Mouse (Mus musculus) hindbrain, postnatal 0 days (tissue): Measurements from ENCODE around the gene Pigb. TPM values are rescaled to one million over a fixed set of nuclear protein-coding genes. Genes with fewer than 3 reads are reported as not detected.

ENCODE experiments used
- ATAC-seq: fragments of 200-750 bp; cut with Nextera tagmentation; 2 replicates; pipeline ENCODE4 v1.8.0; 2017; ENCODE audit warnings: mild to moderate bottlenecking, moderate TSS enrichment, moderate library complexity
- DNase-seq: peaks from one replicate; pipeline ENCODE4 v3.0.0-alpha.2; 2015; ENCODE audit warnings: low spot score
- H3K27ac ChIP-seq: fragments of 300-500 bp; sonication (generic); 2 replicates; pipeline ENCODE4 v1.5.1; 2014; ENCODE audit warnings: mild to moderate bottlenecking
- H3K27me3 ChIP-seq: fragments of 300-500 bp; sonication (generic); 2 replicates; pipeline ENCODE4 v1.6.1; 2014; ENCODE audit warnings: low read length, mixed read lengths; ENCODE audit not compliant: insufficient read depth
- H3K36me3 ChIP-seq: fragments of 300-500 bp; sonication (generic); 2 replicates; pipeline ENCODE4 v1.6.1; 2014; ENCODE audit warnings: low read length, mixed read lengths; ENCODE audit not compliant: insufficient read depth
- H3K4me1 ChIP-seq: fragments of 300-500 bp; sonication (generic); 2 replicates; pipeline ENCODE4 v1.6.1; 2014; ENCODE audit warnings: antibody characterized with exemption, low read length, mixed read lengths; ENCODE audit not compliant: insufficient read depth
- H3K4me2 ChIP-seq: fragments of 300-500 bp; sonication (generic); 2 replicates; pipeline ENCODE4 v1.6.1; 2014; ENCODE audit warnings: low read depth, mild to moderate bottlenecking, low read length, moderate library complexity, mixed read lengths
- H3K4me3 ChIP-seq: fragments of 300-500 bp; sonication (generic); 2 replicates; pipeline ENCODE4 v1.5.1; 2014; ENCODE audit warnings: low read length
- H3K9ac ChIP-seq: fragments of 300-500 bp; sonication (generic); replicated peaks from 2 replicates; pipeline ENCODE4 v1.6.1; 2014; ENCODE audit warnings: mild to moderate bottlenecking, low read length, moderate library complexity, mixed read lengths
- H3K9me3 ChIP-seq: fragments of 300-500 bp; sonication (generic); 2 replicates; pipeline ENCODE4 v1.6.1; 2016; ENCODE audit warnings: low read length, mixed read lengths
- CTCF ChIP-seq: IDR thresholded peaks from 2 replicates; pipeline ENCODE4 v1.5.1; 2016; ENCODE audit warnings: antibody characterized with exemption, control low read depth, low read depth
- WGBS: fragments of 180-500 bp; shearing (Covaris S2); extraction: QIAGEN DNeasy Blood & Tissue Kit; methylation state at CpG from one replicate; pipeline ENCODE4 v1.1.7; 2014; 5-methylcytosine and 5-hydroxymethylcytosine counted together
- polyA plus RNA-seq: library from polyadenylated mRNA; unstranded; fragments of >200 nt; fragmentation: Nextera tagmentation; extraction: Ambion mirVana; gene quantifications from 2 replicates; pipeline ENCODE4 v1.2.1, GENCODE M21; 2015
- total RNA-seq: library from RNA; depleted of rRNA; stranded (reverse); fragments of >200 nt; gene quantifications from 2 replicates; pipeline ENCODE4 v1.2.3, GENCODE M21; 2014

The Pigb gene
- total and polyA plus RNA-seq, 2 experiments from 2014 or later, result 8.9 to 16.4 TPM

GRCm38 (mm10) chr9:72996806-72997205 lies 43.4 kb downstream of the Pigb start:
- H3K4me3 ChIP-seq, result no peak overlapping the region
- WGBS, result 62% methylated on average over 7 of the region's 7 CpGs
- H3K36me3 ChIP-seq, result no peaks in the 10 kb centered on the region; the same call in 1 of the 2 replicates
- DNase-seq (no peak), ATAC-seq (no peak)
- no peak overlapping the region for H3K27ac ChIP-seq
- no peaks in the 10 kb centered on the region for H3K9me3 ChIP-seq
- TF ChIP-seq CTCF, result no peak
- H3K4me2 ChIP-seq, result no peak overlapping the region
- H3K4me1 ChIP-seq, result no peaks in the 10 kb centered on the region
- H3K9ac ChIP-seq, result no peak overlapping the region
- no peaks in the 10 kb centered on the region for H3K27me3 ChIP-seq

DNA sequence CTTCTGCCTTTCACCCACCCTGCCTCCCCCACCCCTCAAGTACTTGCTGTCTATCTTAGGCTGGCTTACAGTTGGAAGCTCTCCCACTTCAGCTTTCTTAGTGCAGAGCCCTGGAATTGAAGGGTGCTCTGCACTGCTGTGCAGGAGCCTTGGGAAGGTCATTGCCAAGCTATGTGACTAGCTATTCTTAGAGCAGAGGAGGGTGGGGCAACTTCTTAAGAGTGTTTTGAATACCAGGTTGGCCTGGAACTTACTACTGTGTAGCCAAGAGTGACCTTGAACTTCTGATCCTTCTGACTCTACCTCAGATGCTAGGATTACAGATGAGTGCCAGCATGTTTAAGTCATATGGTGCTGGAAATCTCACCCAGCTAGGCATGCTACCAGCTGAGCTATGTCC lies 44.0 kb downstream of the Pigb start:
- ATAC-seq (no peak), DNase-seq (no peak)
- Histone ChIP-seq H3K27me3 (no peaks in the 10 kb centered on the region), H3K4me1 (no peaks in the 10 kb centered on the region), H3K4me3 (no peak overlapping the region), H3K27ac (no peak overlapping the region), H3K9ac (no peak overlapping the region), H3K4me2 (no peak overlapping the region), H3K36me3 (no peaks in the 10 kb centered on the region), H3K9me3 (no peaks in the 10 kb centered on the region)
- no peak for TF ChIP-seq CTCF

DNA sequence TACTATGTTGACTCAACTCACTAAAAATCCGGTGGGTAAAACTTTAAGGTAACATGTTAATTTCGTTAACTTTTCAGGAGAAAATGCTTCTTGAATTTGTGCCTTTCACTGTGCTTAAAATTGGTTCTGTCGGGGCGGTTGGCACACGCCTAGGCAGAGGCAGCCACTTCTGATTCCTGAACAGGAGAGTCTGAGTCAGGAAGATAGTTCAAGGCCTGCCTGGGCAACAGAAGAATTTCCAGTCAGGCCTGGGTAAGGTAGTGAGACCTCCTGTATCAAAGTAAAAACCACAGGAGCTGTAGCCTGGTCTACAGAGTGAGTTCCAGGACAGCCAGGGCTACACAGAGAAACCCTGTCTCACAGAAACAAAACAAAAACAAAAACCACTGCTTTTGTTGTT lies 47.6 kb downstream of the Pigb start:
- Histone ChIP-seq H3K4me3 (no peak overlapping the region), H3K4me1 (no peaks in the 10 kb centered on the region), H3K9me3 (no peaks in the 10 kb centered on the region), H3K36me3 (no peaks in the 10 kb centered on the region), H3K4me2 (no peak overlapping the region), H3K27me3 (no peaks in the 10 kb centered on the region), H3K9ac (no peak overlapping the region), H3K27ac (no peak overlapping the region)
- ATAC-seq, result no peak
- 90% methylated on average over 5 of the region's 5 CpGs for WGBS
- no peak for DNase-seq
- no peak for TF ChIP-seq CTCF

DNA sequence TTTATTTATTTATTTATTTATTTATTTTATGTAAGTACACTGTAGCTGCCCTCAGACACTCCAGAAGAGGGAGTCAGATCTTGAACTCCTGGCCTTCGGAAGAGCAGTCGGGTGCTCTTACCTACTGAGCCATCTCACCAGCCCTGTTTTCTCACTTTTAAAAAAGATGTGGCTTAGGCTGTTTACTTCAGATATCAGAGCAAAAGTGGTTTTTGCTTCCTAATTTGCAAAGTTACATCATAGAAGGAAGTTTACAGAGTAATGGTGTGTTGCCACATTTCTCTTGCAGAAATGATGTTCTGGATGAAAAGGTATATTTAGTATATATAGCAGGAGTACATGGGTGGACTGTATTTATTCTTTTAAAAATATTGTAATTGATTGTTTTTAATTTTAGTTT lies 48.8 kb downstream of the Pigb start:
- Histone ChIP-seq H3K9ac (no peak overlapping the region), H3K27ac (no peak overlapping the region), H3K4me1 (peaks cover 2% of the 10 kb centered on the region; the same call in 1 of the 2 replicates), H3K4me2 (no peak overlapping the region), H3K36me3 (no peaks in the 10 kb centered on the region), H3K27me3 (no peaks in the 10 kb centered on the region), H3K4me3 (no peak overlapping the region), H3K9me3 (no peaks in the 10 kb centered on the region)
- no peak for TF ChIP-seq CTCF
- 97% methylated on average over 2 of the region's 2 CpGs for WGBS
- DNase-seq, result no peak
- no peak for ATAC-seq

- Histone ChIP-seq H3K9me3 (no peaks in the 10 kb centered on the region), H3K27ac (no peak overlapping the region), H3K4me3 (no peak overlapping the region), H3K9ac (no peak overlapping the region), H3K27me3 (no peaks in the 10 kb centered on the region), H3K4me2 (no peak overlapping the region), H3K4me1 (peaks cover 12% of the 10 kb centered on the region; the same call in 1 of the 2 replicates), H3K36me3 (no peaks in the 10 kb centered on the region)
- ATAC-seq (no peak), DNase-seq (no peak)
- TF ChIP-seq CTCF, result no peak
- 88% methylated on average over 5 of the region's 5 CpGs for WGBS
Observed at GRCm38 (mm10) chr9:72988706-72989105, 51.5 kb downstream of the Pigb start.

GRCm38 (mm10) chr9:72987703-72988102 lies 52.5 kb downstream of the Pigb start:
- Histone ChIP-seq H3K4me3 (no peak overlapping the region), H3K9ac (no peak overlapping the region), H3K4me1 (peaks cover 12% of the 10 kb centered on the region; the same call in 1 of the 2 replicates), H3K36me3 (no peaks in the 10 kb centered on the region), H3K4me2 (no peak overlapping the region), H3K9me3 (no peaks in the 10 kb centered on the region), H3K27ac (no peak overlapping the region), H3K27me3 (no peaks in the 10 kb centered on the region)
- no peak for DNase-seq
- TF ChIP-seq CTCF, result no peak
- WGBS, result 62% methylated on average over 3 of the region's 3 CpGs
- no peak for ATAC-seq

- peak within 1 kb of the TSS; percentile 73 for H3K9ac ChIP-seq
- H3K4me3 ChIP-seq, result peak within 1 kb of the TSS; percentile 79
- ATAC-seq (peak; percentile 99), DNase-seq (peak; percentile 99)
- H3K4me2 ChIP-seq, result peak within 1 kb of the TSS; percentile 82
- peak; percentile 33; the same call in 1 of the 2 replicates for TF ChIP-seq CTCF
- WGBS, result under 1% methylated on average over 86 of the region's 88 CpGs
- H3K36me3 ChIP-seq, result no peaks in the 10 kb centered on the region
- H3K4me1 ChIP-seq, result peaks cover 12% of the 10 kb centered on the region; the same call in 1 of the 2 replicates
- H3K27ac ChIP-seq, result peak within 1 kb of the TSS; percentile 82
- H3K9me3 ChIP-seq, result no peaks in the 10 kb centered on the region
- H3K27me3 ChIP-seq, result no peaks in the 10 kb centered on the region
Observed at GRCm38 (mm10) chr9:72985250-72986220, 54.6 kb downstream of the Pigb start, which contains the start of the genes Ccpg1os and Ccpg1. Gene Ccpg1os (minus strand): TSS chr9:72985382. Gene Ccpg1 (plus strand): TSS chr9:72985429.
